Mouse (Mus musculus): ENCODE measurements around the gene Midn. TPM values are rescaled to one million over a fixed set of nuclear protein-coding genes. Genes with fewer than 3 reads are reported as not detected.
A peak's percentile ranks its signal among the peaks of the same experiment; 100 is the strongest.

Midn gene
- total and polyA plus RNA-seq, 3 experiments: 8.1 to 26.7 TPM; not detected in 1

- TF ChIP-seq JUND (IDR thresholded peaks at IDR 0.05; ENCODE audit: low read depth, low read length) (no peak), MEF2A (IDR thresholded peaks at IDR 0.05; ENCODE audit: extremely low read depth, insufficient replicate concordance, low read depth, low read length, poor library complexity, severe bottlenecking) (no peak), ZKSCAN1 (IDR thresholded peaks at IDR 0.05; ENCODE audit: low read depth, low read length) (no peak)
Observed at GRCm38 (mm10) chr10:80115290-80115943, 32.7 kb upstream of the Midn start, which contains the start of gene Stk11 (continued).

- Histone ChIP-seq H3K36me3 (ENCODE audit: control insufficient read depth in 1 of 2, insufficient read depth in 2 of 2, low read length in 2 of 2) (peaks cover 2 to 17% of the 10 kb centered on the region in 2 experiments; a peak in 2 of 4 replicates), H3K4me1 (ENCODE audit: control insufficient read depth in 1 of 2, insufficient read depth in 2 of 2, low read length in 2 of 2) (peaks cover 0 to 18% of the 10 kb centered on the region in 2 experiments; a peak in 3 of 4 replicates), H3K4me3 (ENCODE audit: control insufficient read depth in 1 of 2, insufficient read depth in 1 of 2, low read depth in 2 of 2, low read length in 2 of 2) (peak overlapping the region; percentile 69 to 84), H3K27ac (ENCODE audit: control insufficient read depth, low read depth, low read length) (peak overlapping the region; percentile 71), H3K27me3 (ENCODE audit: control insufficient read depth in 1 of 2, insufficient read depth in 2 of 2, low read length in 2 of 2) (no peaks in the 10 kb centered on the region), H3K9me3 (replicated peaks; ENCODE audit: insufficient read depth, low read length) (no peaks in the 10 kb centered on the region), H3K9ac (ENCODE audit: control insufficient read depth, low read depth, low read length, poor library complexity, severe bottlenecking) (peak overlapping the region; percentile 98), H3K79me2 (ENCODE audit: control insufficient read depth, insufficient read depth, low read length, poor library complexity) (peaks cover 58% of the 10 kb centered on the region)
- TF ChIP-seq SIN3A (IDR thresholded peaks at IDR 0.05; ENCODE audit: low read length) (peak; percentile 0; the same call in 1 of the 2 replicates), MAZ (IDR thresholded peaks at IDR 0.05; ENCODE audit: low read depth, low read length) (peak; percentile 46; the same call in 1 of the 2 replicates), MAFK (IDR thresholded peaks at IDR 0.05; ENCODE audit: borderline replicate concordance, low read depth, low read length) (no peak), CHD1 (IDR thresholded peaks at IDR 0.05; ENCODE audit: low read depth, low read length) (peak; percentile 76; the same call in 1 of the 2 replicates), MXI1 (IDR thresholded peaks at IDR 0.05; ENCODE audit: low read depth, low read length) (peak; percentile 29; the same call in 1 of the 2 replicates), HCFC1 (IDR thresholded peaks at IDR 0.05; ENCODE audit: low read depth, low read length) (no peak)
- DNase-seq (ENCODE audit: low read depth, low spot score): no peak
Observed at GRCm38 (mm10) chr10:80115944-80116335, 32.1 kb upstream of the Midn start.

DNA sequence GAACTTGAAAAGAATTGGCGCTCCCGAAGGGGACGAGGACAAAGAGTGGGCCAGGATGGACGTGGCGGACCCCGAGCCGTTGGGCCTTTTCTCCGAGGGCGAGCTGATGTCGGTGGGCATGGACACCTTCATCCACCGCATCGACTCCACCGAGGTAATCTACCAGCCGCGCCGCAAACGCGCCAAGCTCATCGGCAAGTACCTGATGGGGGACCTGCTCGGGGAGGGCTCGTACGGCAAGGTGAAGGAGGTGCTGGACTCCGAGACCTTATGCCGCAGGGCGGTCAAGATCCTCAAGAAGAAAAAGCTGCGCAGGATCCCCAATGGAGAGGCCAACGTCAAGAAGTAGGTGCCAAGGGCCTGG is 31.5 kb upstream of the Midn start:
- no peak for TF ChIP-seq NELFE (IDR thresholded peaks at IDR 0.05; ENCODE audit: low read depth, low read length)
- TF ChIP-seq POLR2AphosphoS2 (IDR thresholded peaks at IDR 0.05; ENCODE audit: low read length): 0 out of 2 replicates have a peak, but pooled peaks have one; percentile 35
- Histone ChIP-seq H3K79me2 (ENCODE audit: control insufficient read depth, insufficient read depth, low read length, poor library complexity) (peaks cover 62% of the 10 kb centered on the region), H3K27me3 (ENCODE audit: control insufficient read depth in 1 of 2, insufficient read depth in 2 of 2, low read length in 2 of 2) (no peaks in the 10 kb centered on the region), H3K36me3 (ENCODE audit: control insufficient read depth in 1 of 2, insufficient read depth in 2 of 2, low read length in 2 of 2) (peaks cover 2 to 17% of the 10 kb centered on the region in 2 experiments; a peak in 2 of 4 replicates), H3K9me3 (replicated peaks; ENCODE audit: insufficient read depth, low read length) (no peaks in the 10 kb centered on the region), H3K4me1 (ENCODE audit: control insufficient read depth in 1 of 2, insufficient read depth in 2 of 2, low read length in 2 of 2) (peaks cover 0 to 18% of the 10 kb centered on the region in 2 experiments; a peak in 3 of 4 replicates), H3K9ac (ENCODE audit: control insufficient read depth, low read depth, low read length, poor library complexity, severe bottlenecking) (peak overlapping the region; percentile 98), H3K4me3 (ENCODE audit: control insufficient read depth in 1 of 2, insufficient read depth in 1 of 2, low read depth in 2 of 2, low read length in 2 of 2) (peak overlapping the region; percentile 69 to 84), H3K27ac (ENCODE audit: control insufficient read depth, low read depth, low read length) (peak overlapping the region; percentile 71)
- no peak for DNase-seq (ENCODE audit: low read depth, low spot score)

Measured in MEL (cell line).